25 mouse cellular contexts compared by ENCODE assay signal in genomic region chr7:144898506-144898905, GRCm38 (mm10). TPM values are rescaled to one million over a fixed set of nuclear protein-coding genes. Genes with fewer than 3 reads are reported as not detected.
A peak's percentile ranks its signal among the peaks of the same experiment; 100 is the strongest.
DNase-seq lines count a peak whose midpoint lies in the region; ATAC-seq lines count a peak whose summit lies in the region.
"Had no signal": no experiment of that assay in that cellular context is flagged by ENCODE, and none has a peak within 500 bp of the region (broad histone marks: within the 10 kb centered on the region; RNA-seq: fewer than 3 reads in every experiment).

No protein-coding gene starts in this region.

- H3K4me3 ChIP-seq in neural tube, embryonic 11.5 days (ENCODE audit: low read depth, low read length) = peak overlapping the region; percentile 41
- no peak overlapping the region; the same call in 1 of the 2 replicates for H3K4me3 ChIP-seq in forebrain, embryonic 16.5 days (replicated peaks; ENCODE audit: low read length)
- peak overlapping the region; percentile 45 for H3K4me3 ChIP-seq in midbrain, embryonic 12.5 days
- H3K4me3 ChIP-seq: erythroblast, embryonic 14.5 days; limb, embryonic 15.5 days had no signal

- peaks cover 42% of the 10 kb centered on the region for H3K27me3 ChIP-seq in neural tube, embryonic 11.5 days (ENCODE audit: control insufficient read depth, insufficient read depth, low read length)
- H3K27me3 ChIP-seq in forebrain, embryonic 16.5 days (replicated peaks; ENCODE audit: control insufficient read depth, insufficient read depth, low read length) = peaks cover 25% of the 10 kb centered on the region
- peaks cover 57% of the 10 kb centered on the region for H3K27me3 ChIP-seq in midbrain, embryonic 12.5 days

- no peak for DNase-seq in neural tube, embryonic 11.5 days (ENCODE audit: low spot score)
- no peak for DNase-seq in neural tube, embryonic 10.5 days (ENCODE audit: extremely low spot score, low spot score)
- DNase-seq in left cerebral cortex, adult 9 months (ENCODE audit: low spot score in 2 of 2) = no peak
- no peak for DNase-seq in heart, postnatal 10 days
- DNase-seq in embryo, embryonic 9.5 days (ENCODE audit: extremely low spot score) = no peak
- DNase-seq in adrenal gland, postnatal 14 days = no peak
- DNase-seq: cerebellum, adult 2 months; heart, postnatal 4 days; lung, adult 18-20 months; thymus, postnatal 25 days had no signal

- no peak overlapping the region for H3K27ac ChIP-seq in neural tube, embryonic 11.5 days (ENCODE audit: low read depth, low read length)
- no peak overlapping the region for H3K27ac ChIP-seq in forebrain, embryonic 16.5 days (ENCODE audit: low read length)
- H3K27ac ChIP-seq in midbrain, embryonic 12.5 days (replicated peaks) = no peak overlapping the region; the same call in 1 of the 2 replicates
- H3K27ac ChIP-seq: limb, embryonic 15.5 days; macrophage had no signal

- peak overlapping the region; percentile 79 for H3K4me2 ChIP-seq in neural tube, embryonic 11.5 days (ENCODE audit: low read depth)
- H3K4me2 ChIP-seq in forebrain, embryonic 16.5 days (ENCODE audit: low read length) = peak overlapping the region; percentile 13
- peak overlapping the region; percentile 68 for H3K4me2 ChIP-seq in midbrain, embryonic 12.5 days (replicated peaks)
- H3K4me2 ChIP-seq: heart, embryonic 11.5 days; limb, embryonic 15.5 days had no signal

- H3K36me3 ChIP-seq in neural tube, embryonic 11.5 days (ENCODE audit: control insufficient read depth, insufficient read depth, low read length) = no peaks in the 10 kb centered on the region
- no peaks in the 10 kb centered on the region for H3K36me3 ChIP-seq in forebrain, embryonic 16.5 days (ENCODE audit: control insufficient read depth, insufficient read depth)
- H3K36me3 ChIP-seq in midbrain, embryonic 12.5 days = no peaks in the 10 kb centered on the region
- H3K36me3 ChIP-seq: limb, embryonic 15.5 days had no signal

- ATAC-seq in neural tube, embryonic 11.5 days (ENCODE audit: insufficient read depth, low FRiP score, low TSS enrichment) = no peak
- no peak for ATAC-seq in forebrain, embryonic 16.5 days
- ATAC-seq in midbrain, embryonic 12.5 days (ENCODE audit: low FRiP score, low read depth) = no peak
- ATAC-seq: activated CD4-positive, CD25-positive, alpha-beta regulatory T cell, adult 4 months had no signal

- WGBS in neural tube, embryonic 11.5 days = 28% methylated on average over 6 of the region's 6 CpGs
- WGBS in forebrain, embryonic 16.5 days = 35% methylated on average over 6 of the region's 6 CpGs
- WGBS in midbrain, embryonic 12.5 days = 12% methylated on average over 6 of the region's 6 CpGs

- H3K9ac ChIP-seq in neural tube, embryonic 11.5 days (ENCODE audit: low read length) = no peak overlapping the region
- H3K9ac ChIP-seq in forebrain, embryonic 16.5 days (replicated peaks; ENCODE audit: low read depth, low read length) = no peak overlapping the region
- peak overlapping the region; percentile 66 for H3K9ac ChIP-seq in midbrain, embryonic 12.5 days (replicated peaks)
- H3K9ac ChIP-seq: limb, embryonic 15.5 days had no signal

- no peaks in the 10 kb centered on the region for H3K9me3 ChIP-seq in neural tube, embryonic 11.5 days (ENCODE audit: control insufficient read depth, low read length)
- H3K9me3 ChIP-seq in forebrain, embryonic 16.5 days (ENCODE audit: control insufficient read depth, low read length) = no peaks in the 10 kb centered on the region
- no peaks in the 10 kb centered on the region for H3K9me3 ChIP-seq in midbrain, embryonic 12.5 days
- H3K9me3 ChIP-seq: limb, embryonic 15.5 days had no signal

- intact Hi-C loops in heart, postnatal 10 days (cut with DNase I) = loop anchor here (5.0 kb wide), 1 partner anchor 116 kb away; no protein-coding TSS in a partner anchor

- peaks cover 8% of the 10 kb centered on the region for H3K4me1 ChIP-seq in neural tube, embryonic 11.5 days (ENCODE audit: control insufficient read depth, insufficient read depth, low read length)
- peaks cover 26% of the 10 kb centered on the region for H3K4me1 ChIP-seq in forebrain, embryonic 16.5 days (replicated peaks; ENCODE audit: control insufficient read depth, insufficient read depth, low read length)
- peaks cover 52% of the 10 kb centered on the region for H3K4me1 ChIP-seq in midbrain, embryonic 12.5 days

RNA-seq across cellular contexts. Expression of gene Fgf15, which starts 2.2 kb away (rescaled TPM):
- polyA plus RNA-seq in neural tube, embryonic 11.5 days (2014; fragmentation: Nextera tagmentation; extraction: Ambion mirVana) = 48.6 and 53.3 TPM in 2 replicates
- 11.6 and 19.7 TPM in 2 replicates for polyA plus RNA-seq in forebrain, embryonic 16.5 days (2015; fragmentation: Nextera tagmentation; extraction: Ambion mirVana)
- 69.8 and 95.0 TPM in 2 replicates for polyA plus RNA-seq in midbrain, embryonic 12.5 days (2016; fragmentation: Nextera tagmentation; extraction: Ambion mirVana)
- total RNA-seq in heart, postnatal 10 days (2021) = not detected
- not detected in 2 replicates for total RNA-seq in adrenal gland, postnatal 14 days (2021)
- total RNA-seq: gastrocnemius, adult 18-20 months; heart, postnatal 4 days; layer of hippocampus, adult 8-10 months; left cerebral cortex, adult 8-10 months had no signal
- polyA plus RNA-seq: activated CD4-positive, CD25-positive, alpha-beta regulatory T cell, adult 4 months; cerebellum, adult 2 months; erythroblast, embryonic 14.5 days; limb, embryonic 15.5 days; macrophage; stomach, embryonic 16.5 days had no signal

RNA-seq across cellular contexts. Expression of gene LTO1, which starts 16.4 kb away (rescaled TPM):
- 28.1 and 29.1 TPM in 2 replicates for polyA plus RNA-seq in neural tube, embryonic 11.5 days (2014; fragmentation: Nextera tagmentation; extraction: Ambion mirVana)
- polyA plus RNA-seq in forebrain, embryonic 16.5 days (2015; fragmentation: Nextera tagmentation; extraction: Ambion mirVana) = 36.7 and 42.8 TPM in 2 replicates
- polyA plus RNA-seq in midbrain, embryonic 12.5 days (2016; fragmentation: Nextera tagmentation; extraction: Ambion mirVana) = 33.6 and 36.4 TPM in 2 replicates
- 10 to 100 TPM; 13.6 to 16.2 TPM for total RNA-seq in heart, postnatal 10 days (2021)
- total RNA-seq in adrenal gland, postnatal 14 days (2021) = 24.1 and 33.2 TPM in 2 replicates

RNA-seq across cellular contexts. Expression of gene Ccnd1, which starts 41.2 kb away (rescaled TPM):
- 201 and 213 TPM in 2 replicates for polyA plus RNA-seq in neural tube, embryonic 11.5 days (2014; fragmentation: Nextera tagmentation; extraction: Ambion mirVana)
- polyA plus RNA-seq in forebrain, embryonic 16.5 days (2015; fragmentation: Nextera tagmentation; extraction: Ambion mirVana) = 31.4 and 40.7 TPM in 2 replicates
- 259 and 289 TPM in 2 replicates for polyA plus RNA-seq in midbrain, embryonic 12.5 days (2016; fragmentation: Nextera tagmentation; extraction: Ambion mirVana)
- total RNA-seq in heart, postnatal 10 days (2021) = 100 to 1,000 TPM in 1 of 2 experiments, 10 to 100 TPM in 1; 89.8 to 102 TPM
- 95.5 and 104 TPM in 2 replicates for total RNA-seq in adrenal gland, postnatal 14 days (2021)

RNA-seq across cellular contexts. Expression of gene Fgf4, which starts 51.3 kb away (rescaled TPM):
- 0.74 and 1.3 TPM in 2 replicates for polyA plus RNA-seq in neural tube, embryonic 11.5 days (2014; fragmentation: Nextera tagmentation; extraction: Ambion mirVana)
- not detected in 2 replicates for polyA plus RNA-seq in forebrain, embryonic 16.5 days (2015; fragmentation: Nextera tagmentation; extraction: Ambion mirVana)
- not detected in 2 replicates for polyA plus RNA-seq in midbrain, embryonic 12.5 days (2016; fragmentation: Nextera tagmentation; extraction: Ambion mirVana)
- not detected for total RNA-seq in heart, postnatal 10 days (2021)
- total RNA-seq in adrenal gland, postnatal 14 days (2021) = not detected in 2 replicates
- total RNA-seq: gastrocnemius, adult 18-20 months; heart, postnatal 4 days; layer of hippocampus, adult 8-10 months; left cerebral cortex, adult 8-10 months; MEL had no signal
- polyA plus RNA-seq: activated CD4-positive, CD25-positive, alpha-beta regulatory T cell, adult 4 months; brain, embryonic 14.5 days; cerebellum, adult 2 months; erythroblast, embryonic 14.5 days; heart, embryonic 11.5 days; kidney, embryonic 14.5 days; macrophage; small intestine, adult 2 months had no signal

Comparison
In these comparisons a context has a peak if more than half of its experiments do, and no peak if none do; other contexts are left out.
1. H3K4me2 ChIP-seq: peak in every context shown above with its lines; median percentile 79 in neural tube, embryonic 11.5 days; 68 in midbrain, embryonic 12.5 days; 13 in forebrain, embryonic 16.5 days.